Mouse (Mus musculus): ENCODE data around the gene Zfhx3.

Gene Zfhx3

DNA sequence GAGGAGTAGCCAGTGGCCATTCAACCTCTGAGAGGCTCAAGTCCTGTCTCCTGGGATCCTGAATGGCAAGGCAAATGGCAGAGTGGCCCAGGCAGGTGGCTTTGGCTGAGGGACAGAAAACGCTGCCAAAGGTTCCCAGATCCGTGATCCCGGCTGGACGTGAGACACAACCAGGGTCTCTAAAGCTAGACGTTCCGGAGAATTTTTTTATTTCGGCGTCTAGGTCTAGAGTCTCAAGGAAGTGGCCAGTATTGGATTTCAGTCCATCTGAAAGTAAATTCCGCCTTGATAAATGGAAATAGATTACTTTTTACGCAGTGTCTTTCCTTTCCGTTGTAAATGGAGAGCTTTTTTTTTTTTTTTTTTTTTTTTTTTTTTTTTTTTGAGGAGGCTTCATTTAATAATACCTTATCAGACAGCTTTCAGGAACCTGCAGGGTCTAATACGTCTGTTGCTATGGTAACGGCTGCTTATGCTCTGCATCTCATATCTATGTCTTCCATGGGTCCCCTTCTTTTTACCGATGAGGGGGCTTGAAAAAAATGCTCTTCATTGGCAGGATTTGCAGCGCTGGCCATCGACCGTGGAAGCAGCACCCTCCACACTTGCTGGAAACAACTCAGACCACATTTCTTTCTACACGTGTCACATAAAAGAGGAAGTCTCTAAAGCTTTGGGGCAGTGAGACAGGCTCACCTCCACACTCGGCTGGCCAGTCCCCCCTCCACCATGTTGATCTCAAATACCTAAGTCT is 994.4 kb downstream of the Zfhx3 start:
- no peak for DNase-seq (ENCODE audit: low spot score)

- DNase-seq (ENCODE audit: low spot score), result no peak
Measured at GRCm38 (mm10) chr8:108937904-108938455, 995.5 kb downstream of the Zfhx3 start.

DNA sequence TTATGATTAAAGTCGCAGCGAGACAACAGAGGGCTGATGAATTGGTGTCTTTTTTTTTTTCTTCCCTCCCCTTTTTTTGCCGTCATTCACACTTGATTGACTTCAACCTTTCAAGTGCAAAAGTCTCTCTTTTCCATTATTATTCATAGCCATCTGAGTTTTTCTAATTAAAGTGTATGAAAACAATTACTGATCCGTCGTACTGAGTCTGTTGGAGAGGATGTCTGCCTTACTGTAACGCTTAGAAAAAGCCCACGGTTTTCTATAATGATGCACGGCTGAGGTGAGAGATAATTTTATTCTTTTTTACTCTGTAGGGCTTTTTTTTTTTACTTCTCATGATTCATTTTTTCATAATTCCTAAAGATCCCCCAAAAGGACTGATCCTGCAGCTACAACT is 1000.2 kb downstream of the Zfhx3 start:
- DNase-seq (ENCODE audit: low spot score), result no peak

GRCm38 (mm10) chr8:108943132-108943531 is 1000.7 kb downstream of the Zfhx3 start:
- no peak for DNase-seq (ENCODE audit: low spot score)

GRCm38 (mm10) chr8:108944312-108944711 is 1001.9 kb downstream of the Zfhx3 start:
- DNase-seq (ENCODE audit: low spot score), result no peak

- DNase-seq (ENCODE audit: low spot score), result no peak
Measured at GRCm38 (mm10) chr8:108950311-108950710, 1007.9 kb downstream of the Zfhx3 start.

GRCm38 (mm10) chr8:108951560-108951959 is 1009.1 kb downstream of the Zfhx3 start:
- no peak for DNase-seq (ENCODE audit: low spot score)

- DNase-seq (ENCODE audit: low spot score), result no peak
Measured at GRCm38 (mm10) chr8:108956416-108956815, 1014.0 kb downstream of the Zfhx3 start.

GRCm38 (mm10) chr8:108962516-108962915 is 1020.1 kb downstream of the Zfhx3 start:
- no peak for DNase-seq (ENCODE audit: low spot score)

DNA sequence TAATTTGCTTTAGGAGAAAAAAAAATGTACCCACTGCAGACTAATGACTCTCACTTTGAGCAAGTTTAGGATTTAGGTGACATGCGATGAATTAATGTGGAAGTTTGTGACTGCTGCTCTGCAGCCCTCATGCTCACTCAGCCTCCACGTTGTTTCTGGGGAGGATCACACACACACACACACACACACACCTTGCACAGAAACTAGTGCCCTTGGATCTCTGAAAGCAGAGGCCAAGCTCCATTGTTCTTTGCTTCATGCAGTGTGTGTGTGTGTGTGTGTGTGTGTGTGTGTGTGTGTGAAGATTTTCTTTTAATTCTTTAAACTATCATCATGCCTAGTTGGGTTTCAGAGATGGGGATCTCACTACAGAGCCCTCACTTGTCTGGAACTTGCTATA is 1020.7 kb downstream of the Zfhx3 start:
- DNase-seq (ENCODE audit: low spot score), result no peak

- no peak for DNase-seq (ENCODE audit: low spot score)
Measured at GRCm38 (mm10) chr8:108966041-108966440, 1023.6 kb downstream of the Zfhx3 start.

- no peak for DNase-seq (ENCODE audit: low spot score)
Measured at GRCm38 (mm10) chr8:108973639-108974325, 1031.3 kb downstream of the Zfhx3 start.

DNA sequence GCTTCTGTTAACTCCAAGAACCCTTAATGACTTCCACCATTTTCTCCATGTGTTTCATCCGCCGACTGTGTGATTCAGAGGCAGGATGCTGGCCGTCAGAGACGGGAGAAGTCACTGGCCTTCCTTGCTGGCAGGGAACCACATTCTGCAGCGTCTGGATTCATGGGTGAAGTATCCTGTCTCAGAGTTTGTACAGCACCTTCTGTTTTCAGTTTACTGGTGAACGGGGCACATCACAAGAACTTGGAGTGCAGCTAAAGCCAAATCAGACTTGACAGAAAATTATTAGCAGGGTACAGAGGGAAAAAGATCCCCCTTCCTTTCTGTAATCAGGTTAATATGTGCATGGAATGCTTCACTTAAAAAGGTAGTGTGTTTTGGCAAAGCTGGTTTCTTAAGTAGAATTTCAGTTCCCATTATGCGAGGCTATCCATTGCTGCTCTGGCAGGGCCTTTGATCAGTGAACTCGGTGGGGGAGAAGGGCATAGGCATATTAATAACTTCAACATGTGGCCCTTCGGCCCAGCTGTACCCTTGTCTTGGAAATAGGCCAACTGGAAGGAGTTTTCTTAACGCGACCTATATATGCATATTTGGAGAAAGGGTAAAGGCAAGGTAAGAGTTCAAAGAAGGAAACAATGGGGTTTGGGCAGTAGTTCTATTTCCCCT is 1035.4 kb downstream of the Zfhx3 start:
- DNase-seq (ENCODE audit: low spot score), result no peak

GRCm38 (mm10) chr8:108978362-108978750 is 1035.9 kb downstream of the Zfhx3 start:
- DNase-seq (ENCODE audit: low spot score), result no peak

DNA sequence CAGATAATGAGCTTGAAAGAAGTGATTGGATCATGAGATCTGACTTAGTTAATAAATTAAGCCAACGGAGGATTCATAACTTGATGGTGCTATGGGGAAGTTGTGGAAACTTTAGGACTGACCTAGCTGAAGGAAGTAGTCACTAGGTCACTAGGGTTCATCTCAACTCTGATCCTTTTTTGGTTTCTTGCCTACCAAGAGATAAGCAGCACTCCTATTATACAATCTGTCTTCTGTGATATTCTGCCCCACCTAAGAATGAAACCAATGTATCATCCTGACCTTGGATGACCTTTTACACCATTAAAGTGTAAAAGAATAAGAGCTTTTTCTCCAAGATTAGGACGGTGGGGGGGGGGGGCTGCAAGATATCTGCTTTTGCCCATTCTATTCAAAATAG is 1042.5 kb downstream of the Zfhx3 start:
- no peak for DNase-seq (ENCODE audit: low spot score)

GRCm38 (mm10) chr8:108989841-108990240 is 1047.4 kb downstream of the Zfhx3 start:
- no peak for DNase-seq (ENCODE audit: low spot score)

GRCm38 (mm10) chr8:108990537-108990936 is 1048.1 kb downstream of the Zfhx3 start:
- no peak for DNase-seq (ENCODE audit: low spot score)

DNA sequence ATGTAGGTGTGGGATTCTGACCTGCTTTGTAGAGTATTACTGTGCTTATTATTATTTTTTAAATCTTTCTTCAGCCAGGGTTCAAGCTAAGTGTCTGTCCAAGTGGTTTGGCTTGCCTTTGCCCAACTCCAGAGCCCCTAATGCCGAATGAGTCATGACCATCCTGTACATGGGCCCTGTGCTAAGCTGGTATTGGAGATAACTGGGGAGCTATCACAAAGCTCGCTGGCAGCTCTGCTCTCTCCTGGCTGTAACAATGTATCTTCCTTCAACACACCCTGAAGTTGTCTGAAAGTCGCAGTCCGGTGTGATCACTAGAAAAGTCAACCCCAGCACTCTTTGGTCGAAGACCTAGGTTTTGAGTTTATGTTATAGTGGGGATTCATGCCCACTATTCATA is 1049.0 kb downstream of the Zfhx3 start:
- no peak for DNase-seq (ENCODE audit: low spot score)

DNA sequence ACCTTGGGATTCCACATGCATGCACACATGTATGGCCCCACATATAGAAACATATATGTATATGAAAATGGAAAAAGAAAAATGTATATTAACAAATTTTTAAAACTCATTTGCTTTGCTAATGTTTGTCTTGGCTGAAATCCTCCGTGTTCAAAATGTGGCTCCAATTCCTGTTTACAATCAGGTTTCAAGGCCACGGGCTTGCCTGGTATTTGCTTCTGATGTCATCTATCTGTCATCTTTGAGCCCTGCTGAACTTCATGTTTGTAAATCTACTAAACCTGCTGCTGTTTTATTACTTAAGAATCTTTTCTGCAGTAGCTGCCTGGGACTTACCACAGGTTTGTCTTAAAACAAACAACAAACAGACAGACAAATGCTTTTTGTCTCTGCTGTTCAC is 1051.3 kb downstream of the Zfhx3 start:
- no peak for DNase-seq (ENCODE audit: low spot score)

DNA sequence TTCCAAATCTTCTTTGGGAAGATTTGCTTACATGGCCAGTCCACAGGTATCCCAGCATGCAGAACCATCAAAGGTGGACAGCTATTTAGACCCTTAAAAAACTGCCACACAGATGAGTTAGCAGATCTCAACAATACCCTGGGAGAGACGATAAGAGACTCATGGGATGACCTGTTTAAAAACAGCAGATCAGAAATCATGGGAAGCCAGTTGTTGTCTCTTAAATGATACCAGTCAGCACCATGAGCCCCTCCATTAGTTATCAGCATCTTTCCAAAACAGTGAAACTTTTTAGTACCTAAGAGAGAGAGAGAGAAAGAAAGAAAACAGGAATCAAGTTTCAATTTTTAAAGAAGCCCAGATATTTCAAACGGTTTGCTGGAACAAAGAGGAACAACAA is 1051.7 kb downstream of the Zfhx3 start:
- DNase-seq (ENCODE audit: low spot score), result no peak

DNA sequence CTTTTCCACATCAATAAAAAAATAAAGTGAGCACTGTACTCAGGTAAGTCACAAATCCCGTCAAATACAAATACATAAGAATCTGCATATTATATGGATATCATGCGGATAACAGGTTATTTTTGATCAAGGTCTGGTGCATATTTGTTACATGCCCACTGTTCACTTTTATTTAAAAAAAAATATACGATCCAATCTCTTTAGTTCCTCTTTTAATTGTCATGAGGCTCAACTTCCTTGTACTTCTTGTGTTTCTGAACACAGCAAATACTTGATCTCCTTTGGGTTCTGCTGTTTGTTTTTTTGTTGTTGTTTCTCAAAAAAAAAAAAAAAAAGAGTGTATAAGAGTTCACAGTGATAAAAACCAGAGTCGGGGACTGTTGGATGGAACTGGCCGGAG is 1052.4 kb downstream of the Zfhx3 start:
- DNase-seq (ENCODE audit: low spot score), result no peak

DNA sequence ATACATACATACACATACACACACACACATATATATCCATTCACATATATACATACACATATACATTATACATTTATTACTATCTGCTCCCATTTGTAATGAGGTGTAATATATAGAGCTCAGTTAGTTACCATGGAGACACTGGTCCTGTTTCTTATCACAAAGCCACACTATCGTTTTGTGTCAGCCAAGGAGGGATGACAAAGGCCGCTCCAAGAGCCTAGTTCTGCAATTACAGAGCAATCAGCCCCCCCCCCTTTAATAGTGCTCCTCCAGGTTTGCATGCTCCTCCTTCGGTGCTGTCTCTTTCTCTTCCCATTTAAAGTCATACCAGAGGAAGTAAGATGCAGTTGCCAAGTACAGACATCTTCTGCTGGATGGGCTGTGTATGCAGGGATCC is 1054.9 kb downstream of the Zfhx3 start:
- DNase-seq (ENCODE audit: low spot score), result no peak
